25 mouse cellular contexts compared by ENCODE assay signal in genomic region chr17:63534576-63535265, GRCm38 (mm10). TPM values are rescaled to one million over a fixed set of nuclear protein-coding genes. Genes with fewer than 3 reads are reported as not detected.
DNase-seq lines count a peak whose midpoint lies in the region; ATAC-seq and TF ChIP-seq lines count a peak whose summit lies in the region.
"Had no signal": no experiment of that assay in that cellular context is flagged by ENCODE, and none has a peak within 500 bp of the region (broad histone marks: within the 10 kb centered on the region; RNA-seq: fewer than 3 reads in every experiment).

No protein-coding gene starts in this region.

- 88% methylated on average over 17 of the region's 17 CpGs for WGBS in intestine, embryonic 16.5 days

- H3K27me3 ChIP-seq in E14TG2a.4 (ENCODE audit: insufficient read depth, low read length) (no peaks in the 10 kb centered on the region), ES-Bruce4 (ENCODE audit: control insufficient read depth, insufficient read depth, low read length, poor library complexity, severe bottlenecking) (no peaks in the 10 kb centered on the region)
- H3K27me3 ChIP-seq in intestine, embryonic 16.5 days (replicated peaks; ENCODE audit: control insufficient read depth, insufficient read depth, low read length): no peaks in the 10 kb centered on the region
- H3K27me3 ChIP-seq: embryonic facial prominence, embryonic 13.5 days; embryonic facial prominence, embryonic 15.5 days had no signal

- in situ Hi-C loops in ES-E14 (cut with MboI; ENCODE audit: low sequenced_read_pairs in 2 of 2, unreplicated experiment in 2 of 2): no loop called here

- H3K9ac ChIP-seq in ES-Bruce4 (ENCODE audit: low read depth, poor library complexity, severe bottlenecking) (peak overlapping the region; percentile 40; the same call in 1 of the 2 replicates), ES-E14 (ENCODE audit: insufficient read depth, low read depth, low read length, poor library complexity, severe bottlenecking) (no peak overlapping the region; the same call in 1 of the 2 replicates)
- H3K9ac ChIP-seq in intestine, embryonic 16.5 days (ENCODE audit: low read depth, low read length): no peak overlapping the region
- H3K9ac ChIP-seq: embryonic facial prominence, embryonic 13.5 days; embryonic facial prominence, embryonic 15.5 days; forebrain, embryonic 12.5 days had no signal

- peaks cover 54% of the 10 kb centered on the region for H3K4me1 ChIP-seq in E14TG2a.4 (replicated peaks; ENCODE audit: low read depth, low read length)
- no peaks in the 10 kb centered on the region for H3K4me1 ChIP-seq in ES-Bruce4 (ENCODE audit: control insufficient read depth, insufficient read depth, low read length)
- H3K4me1 ChIP-seq in ES-E14 (ENCODE audit: control insufficient read depth in 2 of 2, insufficient read depth in 2 of 2, low read length in 2 of 2, poor library complexity in 1 of 2): peaks cover 0 to 8% of the 10 kb centered on the region in 2 experiments; a peak in 2 of 4 replicates
- H3K4me1 ChIP-seq in intestine, embryonic 16.5 days (ENCODE audit: control insufficient read depth, insufficient read depth, low read length): 0 out of 2 replicates have a peak, but pooled peaks cover 3% of the 10 kb centered on the region
- H3K4me1 ChIP-seq: embryonic facial prominence, embryonic 13.5 days; embryonic facial prominence, embryonic 15.5 days had no signal

- H3K27ac ChIP-seq in ES-Bruce4 (ENCODE audit: insufficient read depth, low read length) (peak overlapping the region; percentile 91), ES-E14 (ENCODE audit: insufficient read depth, low read depth, low read length, poor library complexity, severe bottlenecking) (peak overlapping the region; percentile 12; the same call in 1 of the 2 replicates)
- no peak overlapping the region for H3K27ac ChIP-seq in intestine, embryonic 16.5 days (ENCODE audit: low read length)
- H3K27ac ChIP-seq: embryonic facial prominence, embryonic 13.5 days; embryonic facial prominence, embryonic 15.5 days; forebrain, embryonic 10.5 days; forebrain, embryonic 12.5 days had no signal

- peak overlapping the region; percentile 13 for H3K4me3 ChIP-seq in E14TG2a.4 (replicated peaks; ENCODE audit: low read length)
- peak overlapping the region; percentile 60 for H3K4me3 ChIP-seq in ES-Bruce4 (ENCODE audit: low read depth, low read length)
- 0 out of 4 replicates have a peak overlapping the region, but pooled peaks of 1 of the 2 experiments have one; percentile 17 for H3K4me3 ChIP-seq in ES-E14 (ENCODE audit: insufficient read depth in 1 of 2, low read depth in 1 of 2, low read length in 2 of 2, poor library complexity in 1 of 2, severe bottlenecking in 1 of 2)
- no peak overlapping the region for H3K4me3 ChIP-seq in intestine, embryonic 16.5 days (ENCODE audit: low read length)
- H3K4me3 ChIP-seq: embryonic facial prominence, embryonic 13.5 days; embryonic facial prominence, embryonic 15.5 days; erythroblast, embryonic 14.5 days; forebrain, embryonic 10.5 days; forebrain, embryonic 12.5 days had no signal

- TF ChIP-seq CTCF in E14TG2a.4 (conservative IDR thresholded peaks at IDR 0.05; ENCODE audit: low read length) (no peak), ES-Bruce4 (IDR thresholded peaks at IDR 0.05; ENCODE audit: low read depth, low read length) (no peak)

- intact Hi-C loops in left cerebral cortex, postnatal 36 days (cut with DNase I): no loop called here

- TF ChIP-seq EP300 in ES-Bruce4 (IDR thresholded peaks at IDR 0.05; ENCODE audit: insufficient read depth, low read depth, low read length): peak; percentile 54

- ATAC-seq in intestine, embryonic 16.5 days: no peak
- ATAC-seq: activated CD4-positive, CD25-positive, alpha-beta regulatory T cell, adult 4 months; forebrain, embryonic 14.5 days; forebrain, embryonic 16.5 days had no signal

- no peak overlapping the region for H3K4me2 ChIP-seq in intestine, embryonic 16.5 days (ENCODE audit: low read depth, low read length)
- H3K4me2 ChIP-seq: embryonic facial prominence, embryonic 13.5 days; embryonic facial prominence, embryonic 15.5 days; forebrain, embryonic 12.5 days had no signal

- H3K9me3 ChIP-seq in E14TG2a.4 (ENCODE audit: low read length) (peaks cover 31% of the 10 kb centered on the region), ES-Bruce4 (replicated peaks; ENCODE audit: control insufficient read depth, insufficient read depth, low read length, poor library complexity, severe bottlenecking) (no peaks in the 10 kb centered on the region; the same call in 1 of the 2 replicates), ES-E14 (ENCODE audit: control insufficient read depth, insufficient read depth, low read depth, low read length) (no peaks in the 10 kb centered on the region)
- no peaks in the 10 kb centered on the region for H3K9me3 ChIP-seq in intestine, embryonic 16.5 days (ENCODE audit: control insufficient read depth, low read length)
- H3K9me3 ChIP-seq: embryonic facial prominence, embryonic 13.5 days; embryonic facial prominence, embryonic 15.5 days; forebrain, embryonic 10.5 days; forebrain, embryonic 12.5 days had no signal

- no peak for TF ChIP-seq POLR2A in ES-Bruce4 (IDR thresholded peaks at IDR 0.05; ENCODE audit: insufficient read depth, low read length)

- H3K36me3 ChIP-seq in E14TG2a.4 (ENCODE audit: insufficient read depth, low read length) (peaks cover 20% of the 10 kb centered on the region), ES-Bruce4 (ENCODE audit: control insufficient read depth, insufficient read depth, low read length, poor library complexity, severe bottlenecking) (no peaks in the 10 kb centered on the region), ES-E14 (ENCODE audit: control insufficient read depth, insufficient read depth, low read length, poor library complexity, severe bottlenecking) (no peaks in the 10 kb centered on the region; the same call in 1 of the 2 replicates)
- no peaks in the 10 kb centered on the region for H3K36me3 ChIP-seq in intestine, embryonic 16.5 days (ENCODE audit: control insufficient read depth, insufficient read depth, low read length)
- H3K36me3 ChIP-seq: embryonic facial prominence, embryonic 13.5 days; embryonic facial prominence, embryonic 15.5 days; forebrain, embryonic 10.5 days; forebrain, embryonic 12.5 days had no signal

- DNase-seq in ES-E14 (ENCODE audit: low read depth, low spot score) (no peak), WW6 (ENCODE audit: low read depth, low spot score) (peak; percentile 45)
- no peak for DNase-seq in left cerebral cortex, postnatal 36 days (ENCODE audit: low spot score in 2 of 2)
- DNase-seq in embryo, embryonic 10 days (ENCODE audit: low spot score): no peak
- DNase-seq in lung, postnatal 36 days: no peak
- DNase-seq: adrenal gland, adult 8-10 months; adrenal gland, postnatal 14 days; adrenal gland, postnatal 36 days; cerebellum, adult 11-12 months; cerebellum, adult 2 months; cerebellum, adult 9-10 months; cerebellum, postnatal 10 days; cerebellum, postnatal 25 days; embryo, embryonic 11 days had no signal

TF ChIP-seq in ES-E14, 5 proteins besides CTCF, POLR2A, EP300 and RAD21:
- TF ChIP-seq CHD2 (IDR thresholded peaks at IDR 0.05; ENCODE audit: low read depth, low read length) (no peak), ZC3H11A (IDR thresholded peaks at IDR 0.05; ENCODE audit: borderline replicate concordance, low read depth, low read length) (no peak), HCFC1 (IDR thresholded peaks at IDR 0.05; ENCODE audit: borderline replicate concordance, insufficient read depth, low read length) (no peak), MAFK (IDR thresholded peaks at IDR 0.05; ENCODE audit: insufficient read depth, low read depth, low read length) (no peak), ZNF384 (IDR thresholded peaks at IDR 0.05; ENCODE audit: low read depth, low read length) (no peak)

RNA-seq across cellular contexts. Expression of gene Fbxl17, which starts 34.9 kb away (rescaled TPM):
- polyA plus RNA-seq in ES-Bruce4 (2011; ENCODE audit: insufficient read depth, insufficient read length, low read depth, missing spikeins): 9.3 and 11.7 TPM in 2 replicates
- total RNA-seq in ES-E14 (2012; rRNA removed): 5.3 and 5.6 TPM in 2 replicates
- 10 to 100 TPM; 61.9 to 65.9 TPM for total RNA-seq in left cerebral cortex, postnatal 36 days (2021)
- polyA plus RNA-seq in intestine, embryonic 16.5 days (2015; fragmentation: Nextera tagmentation; extraction: Ambion mirVana): 2.3 TPM in 2 replicates
